Mouse (Mus musculus): ENCODE results near the gene Man2a2. TPM values are rescaled to one million over a fixed set of nuclear protein-coding genes. Genes with fewer than 3 reads are reported as not detected.

Gene Man2a2
- polyA plus RNA-seq (2015; fragmentation: Nextera tagmentation; extraction: Ambion mirVana): 19.9 and 24.0 TPM in 2 replicates

DNA sequence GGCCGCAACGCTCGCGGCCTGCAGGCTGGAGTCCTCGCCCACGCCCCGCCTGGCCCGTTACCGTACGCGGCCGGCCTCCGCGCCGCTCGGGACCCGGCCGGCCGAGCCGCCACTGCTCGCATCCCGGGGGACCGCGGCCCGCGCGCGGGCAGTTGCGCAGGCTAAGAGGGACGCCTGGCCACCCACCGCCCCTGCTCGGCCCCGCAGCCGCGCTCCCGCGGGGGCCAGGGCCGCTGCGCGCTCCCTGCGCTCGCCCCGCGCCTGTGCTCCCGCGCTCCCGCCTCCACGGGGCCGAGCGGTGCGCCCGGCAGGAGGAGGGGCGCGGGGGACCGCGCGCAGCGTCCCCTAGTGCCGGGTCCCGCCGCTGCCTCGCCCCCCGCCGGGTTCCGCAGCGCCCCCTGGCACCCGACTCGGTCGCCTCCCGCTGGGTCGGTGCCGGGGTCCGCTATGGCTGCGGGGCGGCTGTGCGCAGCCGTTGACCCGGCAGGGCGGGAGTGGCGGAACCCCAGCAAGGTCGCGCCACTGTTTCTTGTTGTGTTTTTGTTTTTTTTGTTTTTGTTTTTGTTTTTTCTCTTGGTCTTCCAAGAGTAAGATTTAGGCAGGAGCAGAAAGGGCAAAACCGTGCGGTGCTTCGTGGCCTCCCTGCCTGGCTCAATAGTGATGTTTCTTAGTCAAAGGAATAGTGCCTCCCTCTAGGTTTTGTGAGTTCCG, at the start of gene Man2a2:
TSS of gene Man2a2 (minus strand) at position 335 of the 711 bp plus-strand sequence.
- Histone ChIP-seq H3K4me2 (ENCODE audit: low read length) (peak within 1 kb of the TSS; percentile 78), H3K27me3 (replicated peaks; ENCODE audit: control insufficient read depth, insufficient read depth, low read length) (no peaks in the 10 kb centered on the region), H3K4me3 (replicated peaks; ENCODE audit: low read length) (peak within 1 kb of the TSS; percentile 89), H3K27ac (ENCODE audit: low read length) (peak within 1 kb of the TSS; percentile 83), H3K36me3 (ENCODE audit: control insufficient read depth, insufficient read depth) (peaks cover 18% of the 10 kb centered on the region), H3K9me3 (ENCODE audit: control insufficient read depth, low read length) (no peaks in the 10 kb centered on the region), H3K9ac (replicated peaks; ENCODE audit: low read depth, low read length) (peak within 1 kb of the TSS; percentile 93), H3K4me1 (replicated peaks; ENCODE audit: control insufficient read depth, insufficient read depth, low read length) (peaks cover 19% of the 10 kb centered on the region)
- ATAC-seq: peak; percentile 87
- under 1% methylated on average over 73 of the region's 86 CpGs for WGBS

DNA sequence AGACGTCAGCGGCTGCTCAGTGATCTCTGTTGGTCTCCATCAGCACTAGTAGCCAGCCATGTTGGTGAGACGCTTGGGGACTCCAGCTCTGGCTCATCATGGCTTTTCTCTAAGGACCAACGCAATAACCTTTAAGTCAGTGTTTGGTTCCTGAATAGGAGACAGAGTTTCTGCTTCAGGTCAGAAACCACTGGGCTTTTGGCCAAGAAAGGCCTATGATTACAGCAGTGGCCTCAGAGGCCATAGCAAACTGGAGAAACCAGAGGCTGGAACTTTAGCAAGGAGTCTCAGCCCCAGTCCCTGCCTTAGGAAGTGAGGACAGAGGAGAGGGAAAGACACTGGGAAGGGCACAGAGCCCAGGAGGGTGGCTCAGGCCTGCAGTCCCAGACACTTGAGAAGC, 49.4 kb upstream of the Man2a2 start:
- peaks cover 3% of the 10 kb centered on the region for H3K4me1 ChIP-seq (replicated peaks; ENCODE audit: control insufficient read depth, insufficient read depth, low read length)
- H3K9ac ChIP-seq (replicated peaks; ENCODE audit: low read depth, low read length): no peak overlapping the region
- H3K27me3 ChIP-seq (replicated peaks; ENCODE audit: control insufficient read depth, insufficient read depth, low read length): no peaks in the 10 kb centered on the region
- H3K27ac ChIP-seq (ENCODE audit: low read length): no peak overlapping the region
- 82% methylated on average over 4 of the region's 4 CpGs for WGBS
- ATAC-seq: no peak
- H3K9me3 ChIP-seq (ENCODE audit: control insufficient read depth, low read length): no peaks in the 10 kb centered on the region
- H3K4me3 ChIP-seq (replicated peaks; ENCODE audit: low read length): no peak overlapping the region
- H3K36me3 ChIP-seq (ENCODE audit: control insufficient read depth, insufficient read depth): no peaks in the 10 kb centered on the region
- H3K4me2 ChIP-seq (ENCODE audit: low read length): no peak overlapping the region

DNA sequence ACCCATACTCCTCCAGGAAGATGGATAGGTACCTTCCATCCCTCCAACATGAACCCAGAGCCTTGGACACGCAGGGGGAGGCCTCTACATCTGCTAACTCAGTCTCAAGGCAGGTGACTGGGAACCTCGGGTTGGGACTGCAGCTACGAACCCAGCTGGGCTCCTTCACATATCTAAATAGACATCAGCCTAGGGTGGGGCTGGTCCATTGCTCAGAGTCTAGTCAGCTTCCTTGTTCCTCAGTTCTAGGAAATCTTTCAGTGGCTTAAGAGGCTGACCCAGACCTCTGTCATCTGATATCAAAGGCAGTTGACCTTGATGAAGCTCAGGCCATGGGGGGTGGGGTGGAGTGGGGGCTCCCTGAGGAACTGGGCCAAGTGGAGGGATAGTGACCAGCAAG, 48.1 kb upstream of the Man2a2 start:
- H3K4me2 ChIP-seq (ENCODE audit: low read length): no peak overlapping the region
- H3K4me3 ChIP-seq (replicated peaks; ENCODE audit: low read length): no peak overlapping the region
- peaks cover 3% of the 10 kb centered on the region for H3K4me1 ChIP-seq (replicated peaks; ENCODE audit: control insufficient read depth, insufficient read depth, low read length)
- 72% methylated on average over 3 of the region's 3 CpGs for WGBS
- ATAC-seq: no peak
- H3K36me3 ChIP-seq (ENCODE audit: control insufficient read depth, insufficient read depth): no peaks in the 10 kb centered on the region
- no peak overlapping the region for H3K27ac ChIP-seq (ENCODE audit: low read length)
- no peaks in the 10 kb centered on the region for H3K9me3 ChIP-seq (ENCODE audit: control insufficient read depth, low read length)
- H3K9ac ChIP-seq (replicated peaks; ENCODE audit: low read depth, low read length): no peak overlapping the region
- no peaks in the 10 kb centered on the region for H3K27me3 ChIP-seq (replicated peaks; ENCODE audit: control insufficient read depth, insufficient read depth, low read length)

DNA sequence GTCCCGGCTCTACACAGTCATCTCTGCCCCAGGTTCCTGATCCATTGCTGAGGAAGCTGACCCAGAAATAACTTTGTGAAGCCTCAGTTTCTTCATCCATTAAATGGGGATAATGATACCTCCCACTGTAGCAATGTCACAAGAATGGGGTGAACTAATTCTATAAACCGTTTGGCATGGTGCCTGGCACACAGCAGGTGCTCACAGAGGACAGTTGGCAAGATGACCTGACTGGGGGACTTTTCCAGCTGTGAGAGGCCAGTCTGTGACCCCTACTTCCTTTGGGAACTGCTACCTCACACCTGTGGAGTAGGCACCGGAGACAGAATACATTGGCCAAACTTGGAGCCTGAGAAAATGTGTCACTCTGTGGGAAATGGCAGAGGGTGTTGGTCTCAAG, 46.9 kb upstream of the Man2a2 start:
- Histone ChIP-seq H3K27ac (ENCODE audit: low read length) (no peak overlapping the region), H3K27me3 (replicated peaks; ENCODE audit: control insufficient read depth, insufficient read depth, low read length) (no peaks in the 10 kb centered on the region), H3K9ac (replicated peaks; ENCODE audit: low read depth, low read length) (no peak overlapping the region), H3K9me3 (ENCODE audit: control insufficient read depth, low read length) (no peaks in the 10 kb centered on the region), H3K4me3 (replicated peaks; ENCODE audit: low read length) (no peak overlapping the region), H3K4me2 (ENCODE audit: low read length) (no peak overlapping the region), H3K36me3 (ENCODE audit: control insufficient read depth, insufficient read depth) (no peaks in the 10 kb centered on the region), H3K4me1 (replicated peaks; ENCODE audit: control insufficient read depth, insufficient read depth, low read length) (peaks cover 3% of the 10 kb centered on the region)
- ATAC-seq: no peak
- WGBS: 75% methylated on average over 3 of the region's 3 CpGs

DNA sequence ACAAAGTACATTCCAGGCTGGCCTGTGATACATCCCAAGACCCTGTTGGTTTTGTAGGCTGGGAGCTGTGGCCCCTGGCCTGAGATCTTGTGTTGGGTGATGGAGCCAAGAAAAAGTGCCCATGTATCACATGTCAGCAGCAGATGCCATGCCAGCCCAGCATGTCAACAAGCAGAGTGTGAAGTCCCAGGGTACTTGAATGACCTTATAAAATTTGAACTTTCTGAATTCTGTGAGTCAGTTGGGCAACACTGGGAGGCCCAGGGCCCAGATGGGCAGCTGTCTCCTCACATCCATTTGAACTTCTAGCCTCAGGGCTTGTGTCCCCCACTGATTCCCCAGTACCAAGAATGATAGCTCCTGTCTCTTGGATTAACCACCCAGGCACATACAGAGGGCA, 46.4 kb upstream of the Man2a2 start:
- Histone ChIP-seq H3K9me3 (ENCODE audit: control insufficient read depth, low read length) (no peaks in the 10 kb centered on the region), H3K4me1 (replicated peaks; ENCODE audit: control insufficient read depth, insufficient read depth, low read length) (peaks cover under 1% of the 10 kb centered on the region; the same call in 1 of the 2 replicates), H3K27ac (ENCODE audit: low read length) (no peak overlapping the region), H3K36me3 (ENCODE audit: control insufficient read depth, insufficient read depth) (no peaks in the 10 kb centered on the region), H3K27me3 (replicated peaks; ENCODE audit: control insufficient read depth, insufficient read depth, low read length) (no peaks in the 10 kb centered on the region), H3K9ac (replicated peaks; ENCODE audit: low read depth, low read length) (no peak overlapping the region), H3K4me2 (ENCODE audit: low read length) (no peak overlapping the region), H3K4me3 (replicated peaks; ENCODE audit: low read length) (no peak overlapping the region)
- ATAC-seq: no peak

DNA sequence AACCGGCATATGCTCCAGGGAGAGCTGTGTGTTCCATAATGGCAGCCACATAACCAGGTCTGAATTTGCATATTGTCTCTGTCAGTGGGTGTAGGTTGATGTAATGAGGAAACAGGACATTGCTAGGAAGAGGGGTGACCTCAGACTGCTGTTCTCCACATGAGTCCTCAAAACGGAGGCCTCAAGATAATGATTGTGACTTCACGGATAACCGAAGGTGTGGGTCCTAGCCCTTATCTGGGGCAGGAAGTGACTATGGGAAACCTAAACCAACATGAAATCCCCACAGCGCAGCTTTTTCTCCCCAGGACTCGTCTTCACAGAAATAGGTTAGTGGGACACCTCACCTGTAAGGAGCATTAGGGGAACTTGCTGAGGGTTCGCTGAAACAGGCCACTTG, 45.8 kb upstream of the Man2a2 start:
- Histone ChIP-seq H3K9ac (replicated peaks; ENCODE audit: low read depth, low read length) (no peak overlapping the region), H3K4me2 (ENCODE audit: low read length) (no peak overlapping the region), H3K4me1 (replicated peaks; ENCODE audit: control insufficient read depth, insufficient read depth, low read length) (no peaks in the 10 kb centered on the region), H3K27me3 (replicated peaks; ENCODE audit: control insufficient read depth, insufficient read depth, low read length) (no peaks in the 10 kb centered on the region), H3K27ac (ENCODE audit: low read length) (no peak overlapping the region), H3K9me3 (ENCODE audit: control insufficient read depth, low read length) (no peaks in the 10 kb centered on the region), H3K4me3 (replicated peaks; ENCODE audit: low read length) (no peak overlapping the region), H3K36me3 (ENCODE audit: control insufficient read depth, insufficient read depth) (no peaks in the 10 kb centered on the region)
- ATAC-seq: no peak
- 94% methylated on average over 7 of the region's 7 CpGs for WGBS

DNA sequence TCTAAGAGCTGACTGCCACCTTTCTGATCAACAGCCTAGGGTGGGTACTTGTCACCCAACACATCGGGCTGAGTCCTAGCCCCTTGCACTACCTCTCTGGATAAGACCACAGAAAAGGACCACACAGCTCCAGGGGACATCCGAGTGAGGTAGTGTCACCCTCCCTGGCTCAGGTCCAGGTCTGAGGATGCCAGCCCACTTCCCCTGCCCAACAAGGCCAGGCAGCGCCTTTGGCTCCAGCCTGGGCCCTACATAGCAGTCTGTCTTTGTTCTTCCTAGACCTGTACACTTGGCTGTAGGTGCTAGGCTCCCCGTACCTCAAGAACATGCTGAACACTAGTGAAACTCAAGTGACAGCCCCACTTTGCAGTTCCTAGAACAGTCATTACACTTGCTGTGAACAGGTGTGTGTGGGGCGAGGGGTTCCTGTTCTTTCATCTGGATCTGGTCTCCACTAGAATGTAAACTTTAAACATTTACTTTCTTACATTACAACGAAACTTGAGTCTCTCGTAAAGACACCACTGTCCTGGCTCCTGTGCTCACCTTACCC, 43.2 kb upstream of the Man2a2 start:
- H3K4me1 ChIP-seq (replicated peaks; ENCODE audit: control insufficient read depth, insufficient read depth, low read length): no peaks in the 10 kb centered on the region
- H3K4me2 ChIP-seq (ENCODE audit: low read length): no peak overlapping the region
- H3K27me3 ChIP-seq (replicated peaks; ENCODE audit: control insufficient read depth, insufficient read depth, low read length): no peaks in the 10 kb centered on the region
- H3K9me3 ChIP-seq (ENCODE audit: control insufficient read depth, low read length): no peaks in the 10 kb centered on the region
- ATAC-seq: no peak
- 77% methylated on average over 7 of the region's 7 CpGs for WGBS
- no peaks in the 10 kb centered on the region for H3K36me3 ChIP-seq (ENCODE audit: control insufficient read depth, insufficient read depth)
- no peak overlapping the region for H3K4me3 ChIP-seq (replicated peaks; ENCODE audit: low read length)
- no peak overlapping the region for H3K27ac ChIP-seq (ENCODE audit: low read length)
- no peak overlapping the region for H3K9ac ChIP-seq (replicated peaks; ENCODE audit: low read depth, low read length)

DNA sequence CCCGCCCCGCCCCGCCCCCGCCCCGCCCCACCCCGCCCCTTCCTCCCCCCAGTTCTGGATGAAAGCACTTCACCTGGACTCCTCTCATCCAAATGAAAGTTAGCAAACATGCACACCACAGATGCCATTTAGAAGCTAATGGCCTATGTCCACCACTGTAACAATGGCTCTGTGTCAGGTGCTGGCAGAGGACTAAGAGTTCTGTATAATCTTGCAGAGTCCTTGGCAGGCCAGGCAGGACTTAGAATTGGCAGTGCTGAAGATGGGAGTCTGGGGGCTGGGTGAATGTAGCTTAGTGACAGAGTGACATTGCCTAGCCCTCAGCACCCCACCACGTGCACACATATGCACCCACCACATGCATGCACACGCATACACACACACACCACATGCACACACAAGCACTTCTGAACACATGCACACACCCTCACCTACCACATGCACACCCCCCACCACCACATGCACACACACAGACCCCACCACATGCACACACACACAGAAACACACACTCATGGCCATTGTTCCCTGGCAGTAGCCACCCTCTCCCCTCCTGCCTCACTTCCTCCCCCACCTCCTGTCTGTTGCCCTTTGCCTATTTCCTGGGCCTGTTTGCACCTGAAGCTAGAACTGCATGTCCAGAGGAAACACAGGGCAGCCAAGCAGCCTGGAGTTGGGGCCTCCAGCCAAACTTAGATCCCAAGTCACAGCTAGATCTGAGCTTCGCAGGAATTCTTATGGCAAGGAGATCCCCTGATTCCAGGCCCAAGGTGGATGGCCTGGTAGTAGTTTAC, 42.5 kb upstream of the Man2a2 start:
- Histone ChIP-seq H3K4me3 (replicated peaks; ENCODE audit: low read length) (no peak overlapping the region), H3K4me1 (replicated peaks; ENCODE audit: control insufficient read depth, insufficient read depth, low read length) (no peaks in the 10 kb centered on the region), H3K4me2 (ENCODE audit: low read length) (no peak overlapping the region), H3K27me3 (replicated peaks; ENCODE audit: control insufficient read depth, insufficient read depth, low read length) (no peaks in the 10 kb centered on the region), H3K9me3 (ENCODE audit: control insufficient read depth, low read length) (no peaks in the 10 kb centered on the region), H3K36me3 (ENCODE audit: control insufficient read depth, insufficient read depth) (no peaks in the 10 kb centered on the region), H3K27ac (ENCODE audit: low read length) (no peak overlapping the region), H3K9ac (replicated peaks; ENCODE audit: low read depth, low read length) (no peak overlapping the region)
- 77% methylated on average over 9 of the region's 9 CpGs for WGBS
- no peak for ATAC-seq

DNA sequence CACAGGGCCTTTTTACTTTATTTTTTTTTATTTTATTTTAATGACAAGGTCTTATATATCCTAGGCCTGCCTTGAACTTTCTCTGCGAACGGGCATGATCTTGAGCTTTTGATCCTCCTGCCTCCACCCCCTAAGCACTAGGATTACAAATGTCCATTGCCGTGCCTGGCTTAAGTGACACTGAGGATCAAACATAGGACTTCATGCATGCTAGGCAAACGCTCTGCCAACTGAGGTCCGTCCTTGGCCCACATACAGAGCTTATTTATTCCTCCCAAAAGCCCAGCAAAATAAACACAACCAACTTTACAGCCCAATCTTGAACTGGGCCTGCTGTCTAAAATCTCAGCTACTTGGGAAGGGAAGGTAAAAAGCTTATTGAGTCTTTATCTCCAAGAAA, 41.6 kb upstream of the Man2a2 start:
- no peaks in the 10 kb centered on the region for H3K36me3 ChIP-seq (ENCODE audit: control insufficient read depth, insufficient read depth)
- no peak overlapping the region for H3K4me2 ChIP-seq (ENCODE audit: low read length)
- no peak overlapping the region for H3K4me3 ChIP-seq (replicated peaks; ENCODE audit: low read length)
- H3K27ac ChIP-seq (ENCODE audit: low read length): no peak overlapping the region
- H3K9me3 ChIP-seq (ENCODE audit: control insufficient read depth, low read length): no peaks in the 10 kb centered on the region
- no peak for ATAC-seq
- no peak overlapping the region for H3K9ac ChIP-seq (replicated peaks; ENCODE audit: low read depth, low read length)
- H3K27me3 ChIP-seq (replicated peaks; ENCODE audit: control insufficient read depth, insufficient read depth, low read length): no peaks in the 10 kb centered on the region
- WGBS: 71% methylated on average over 5 of the region's 5 CpGs
- no peaks in the 10 kb centered on the region for H3K4me1 ChIP-seq (replicated peaks; ENCODE audit: control insufficient read depth, insufficient read depth, low read length)
